10 mouse cellular contexts compared by ENCODE assay signal in the genomic region with DNA sequence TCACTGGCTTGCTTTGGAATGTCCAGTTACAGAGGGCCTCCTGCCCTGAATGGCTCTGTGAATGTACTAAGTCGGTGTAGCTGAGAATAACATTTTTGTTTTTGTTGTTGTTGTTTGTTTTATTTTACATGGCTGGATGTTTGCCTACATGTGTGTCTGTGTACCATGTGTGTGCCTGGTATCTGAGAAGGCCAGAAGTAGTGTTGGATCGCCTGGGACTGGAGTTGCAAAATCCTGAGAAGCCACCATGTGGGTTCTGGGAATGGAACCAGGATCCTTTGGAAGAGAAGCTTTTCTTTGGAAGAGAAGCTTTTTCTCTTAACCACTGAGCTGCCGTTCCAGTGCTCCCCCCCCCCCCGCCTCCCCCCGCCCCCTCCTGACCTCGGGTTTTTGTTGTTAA. TPM values are rescaled to one million over a fixed set of nuclear protein-coding genes. Genes with fewer than 3 reads are reported as not detected.
DNase-seq lines count a peak whose midpoint lies in the region; ATAC-seq and TF ChIP-seq lines count a peak whose summit lies in the region.
"Had no signal": no experiment of that assay in that cellular context is flagged by ENCODE, and none has a peak within 500 bp of the region (broad histone marks: within the 10 kb centered on the region; RNA-seq: fewer than 3 reads in every experiment).

No protein-coding gene starts in this region.

- peak; percentile 24 for DNase-seq in kidney, adult 2 months
- no peak for DNase-seq in kidney, adult 9 months
- DNase-seq in embryonic facial prominence, embryonic 10.5 days (ENCODE audit: low spot score): no peak
- no peak for DNase-seq in gastrocnemius, postnatal 36 days
- DNase-seq in adrenal gland, postnatal 36 days: no peak

- no peak for TF ChIP-seq CTCF in kidney, adult 2 months (conservative IDR thresholded peaks at IDR 0.05; ENCODE audit: insufficient read depth, insufficient read length, low read depth, low read length)

- no peaks in the 10 kb centered on the region for H3K27me3 ChIP-seq in kidney, adult 2 months (replicated peaks; ENCODE audit: control insufficient read depth, insufficient read depth, low read length)
- H3K27me3 ChIP-seq in embryonic facial prominence, embryonic 10.5 days (replicated peaks; ENCODE audit: low read depth, poor library complexity, severe bottlenecking): no peaks in the 10 kb centered on the region
- H3K27me3 ChIP-seq in hindbrain, embryonic 16.5 days (replicated peaks; ENCODE audit: control insufficient read depth, insufficient read depth, low read length): no peaks in the 10 kb centered on the region
- no peaks in the 10 kb centered on the region for H3K27me3 ChIP-seq in midbrain, embryonic 16.5 days (ENCODE audit: control insufficient read depth, insufficient read depth, low read depth, low read length)

- H3K9me3 ChIP-seq in embryonic facial prominence, embryonic 10.5 days: no peaks in the 10 kb centered on the region
- H3K9me3 ChIP-seq in hindbrain, embryonic 16.5 days (ENCODE audit: control insufficient read depth, low read length): no peaks in the 10 kb centered on the region
- H3K9me3 ChIP-seq in midbrain, embryonic 16.5 days (replicated peaks; ENCODE audit: control insufficient read depth, low read length, poor library complexity, severe bottlenecking): no peaks in the 10 kb centered on the region

- peak overlapping the region; percentile 87; the same call in 1 of the 2 replicates for H3K27ac ChIP-seq in kidney, adult 2 months (ENCODE audit: insufficient read depth, low read depth, low read length)
- H3K27ac ChIP-seq in embryonic facial prominence, embryonic 10.5 days (replicated peaks): peak overlapping the region; percentile 97; the same call in 1 of the 2 replicates
- H3K27ac ChIP-seq in hindbrain, embryonic 16.5 days (ENCODE audit: low read depth, low read length): no peak overlapping the region
- H3K27ac ChIP-seq in midbrain, embryonic 16.5 days (ENCODE audit: low read length): no peak overlapping the region

- no peak for ATAC-seq in hindbrain, embryonic 16.5 days
- no peak for ATAC-seq in midbrain, embryonic 16.5 days
- ATAC-seq in erythroid progenitor cell, adult 5-6 weeks (replicated peaks; ENCODE audit: low FRiP score, poor library complexity, severe bottlenecking): no peak

- no peak overlapping the region for H3K4me3 ChIP-seq in kidney, adult 2 months (ENCODE audit: insufficient read depth, low read depth, low read length)
- H3K4me3 ChIP-seq in embryonic facial prominence, embryonic 10.5 days: peak overlapping the region; percentile 96
- peak overlapping the region; percentile 61; the same call in 1 of the 2 replicates for H3K4me3 ChIP-seq in hindbrain, embryonic 16.5 days (ENCODE audit: low read length)
- H3K4me3 ChIP-seq in midbrain, embryonic 16.5 days (ENCODE audit: low read depth, low read length): no peak overlapping the region

- H3K4me1 ChIP-seq in kidney, adult 2 months (ENCODE audit: control insufficient read depth, insufficient read depth, low read length): peaks cover 40% of the 10 kb centered on the region
- H3K4me1 ChIP-seq in embryonic facial prominence, embryonic 10.5 days: peaks cover 79% of the 10 kb centered on the region
- peaks cover 58% of the 10 kb centered on the region for H3K4me1 ChIP-seq in hindbrain, embryonic 16.5 days (ENCODE audit: control insufficient read depth, insufficient read depth, low read depth, low read length)
- H3K4me1 ChIP-seq in midbrain, embryonic 16.5 days (ENCODE audit: control insufficient read depth, insufficient read depth, low read length): peaks cover 50% of the 10 kb centered on the region

- H3K36me3 ChIP-seq in kidney, adult 2 months (ENCODE audit: control insufficient read depth, insufficient read depth, low read length): no peaks in the 10 kb centered on the region
- H3K36me3 ChIP-seq in embryonic facial prominence, embryonic 10.5 days (replicated peaks): peaks cover 20% of the 10 kb centered on the region
- H3K36me3 ChIP-seq in hindbrain, embryonic 16.5 days (ENCODE audit: control insufficient read depth, insufficient read depth, low read length): peaks cover 2% of the 10 kb centered on the region
- 0 out of 2 replicates have a peak, but pooled peaks cover 1% of the 10 kb centered on the region for H3K36me3 ChIP-seq in midbrain, embryonic 16.5 days (ENCODE audit: control insufficient read depth, insufficient read depth, low read length)

- TF ChIP-seq POLR2A in kidney, adult 2 months (IDR thresholded peaks at IDR 0.05; ENCODE audit: low read depth, low read length): no peak

- peak overlapping the region; percentile 81 for H3K4me2 ChIP-seq in hindbrain, embryonic 16.5 days (ENCODE audit: low read length)
- H3K4me2 ChIP-seq in midbrain, embryonic 16.5 days (ENCODE audit: low read length): peak overlapping the region; percentile 76

- intact Hi-C loops in gastrocnemius, postnatal 36 days (cut with DNase I): no loop called here

- WGBS in kidney, adult 2 months: 42% methylated on average over 6 of the region's 6 CpGs
- 38% methylated on average over 6 of the region's 6 CpGs for WGBS in embryonic facial prominence, embryonic 10.5 days
- WGBS in hindbrain, embryonic 16.5 days: 39% methylated on average over 6 of the region's 6 CpGs
- WGBS in midbrain, embryonic 16.5 days: 33% methylated on average over 6 of the region's 6 CpGs

- no peak overlapping the region for H3K9ac ChIP-seq in hindbrain, embryonic 16.5 days (ENCODE audit: low read depth, low read length)
- no peak overlapping the region for H3K9ac ChIP-seq in midbrain, embryonic 16.5 days (ENCODE audit: low read depth, low read length)

RNA-seq across cellular contexts. Expression of a gene that starts 3.7 kb away (rescaled TPM):
- polyA plus RNA-seq in kidney, adult 2 months (2012; rRNA removed): 106 and 110 TPM in 2 replicates
- 90.5 and 98.7 TPM in 2 replicates for polyA plus RNA-seq in embryonic facial prominence, embryonic 10.5 days (2016; fragmentation: Nextera tagmentation; extraction: Ambion mirVana)
- polyA plus RNA-seq in hindbrain, embryonic 16.5 days (2015; fragmentation: Nextera tagmentation; extraction: Ambion mirVana): 176 and 191 TPM in 2 replicates
- polyA plus RNA-seq in midbrain, embryonic 16.5 days (2015; fragmentation: Nextera tagmentation; extraction: Ambion mirVana): 194 and 202 TPM in 2 replicates
- 10 to 100 TPM; 14.2 to 15.4 TPM for total RNA-seq in gastrocnemius, postnatal 36 days (2021)
- 28.9 and 33.5 TPM in 2 replicates for total RNA-seq in erythroid progenitor cell, adult 5-6 weeks (2015; ENCODE audit: low replicate concordance)
- total RNA-seq in erythroid progenitor cell, adult 5-6 weeks (2017; ENCODE audit: low replicate concordance): 14.8 and 57.0 TPM in 2 replicates
- 100 to 1,000 TPM; 103 to 128 TPM for total RNA-seq in adrenal gland, postnatal 36 days (2021)

RNA-seq across cellular contexts. Expression of a gene that starts 20.3 kb away (rescaled TPM):
- polyA plus RNA-seq in kidney, adult 2 months (2012; rRNA removed): 118 and 181 TPM in 2 replicates
- polyA plus RNA-seq in embryonic facial prominence, embryonic 10.5 days (2016; fragmentation: Nextera tagmentation; extraction: Ambion mirVana): 481 and 487 TPM in 2 replicates
- polyA plus RNA-seq in hindbrain, embryonic 16.5 days (2015; fragmentation: Nextera tagmentation; extraction: Ambion mirVana): 252 and 268 TPM in 2 replicates
- polyA plus RNA-seq in midbrain, embryonic 16.5 days (2015; fragmentation: Nextera tagmentation; extraction: Ambion mirVana): 267 and 286 TPM in 2 replicates
- 100 to 1,000 TPM; 349 to 430 TPM for total RNA-seq in gastrocnemius, postnatal 36 days (2021)
- total RNA-seq in erythroid progenitor cell, adult 5-6 weeks (2015; ENCODE audit: low replicate concordance): 324 and 337 TPM in 2 replicates
- 331 and 402 TPM in 2 replicates for total RNA-seq in erythroid progenitor cell, adult 5-6 weeks (2017; ENCODE audit: low replicate concordance)
- 100 to 1,000 TPM; 851 to 921 TPM for total RNA-seq in adrenal gland, postnatal 36 days (2021)

RNA-seq across cellular contexts. Expression of a gene that starts 26.8 kb away (rescaled TPM):
- polyA plus RNA-seq in kidney, adult 2 months (2012; rRNA removed): not detected in 2 replicates
- 0.85 and 1.1 TPM in 2 replicates for polyA plus RNA-seq in embryonic facial prominence, embryonic 10.5 days (2016; fragmentation: Nextera tagmentation; extraction: Ambion mirVana)
- 0.44 and 0.91 TPM in 2 replicates for polyA plus RNA-seq in hindbrain, embryonic 16.5 days (2015; fragmentation: Nextera tagmentation; extraction: Ambion mirVana)
- 0.74 TPM in 1 of 2 replicates, not detected in the other for polyA plus RNA-seq in midbrain, embryonic 16.5 days (2015; fragmentation: Nextera tagmentation; extraction: Ambion mirVana)
- total RNA-seq in gastrocnemius, postnatal 36 days (2021): not detected
- total RNA-seq in erythroid progenitor cell, adult 5-6 weeks (2015; ENCODE audit: low replicate concordance): not detected in 2 replicates
- total RNA-seq in erythroid progenitor cell, adult 5-6 weeks (2017; ENCODE audit: low replicate concordance): not detected in 2 replicates
- total RNA-seq in adrenal gland, postnatal 36 days (2021): not detected
- polyA plus RNA-seq: macrophage had no signal

RNA-seq across cellular contexts. Expression of a gene that starts 36.1 kb away (rescaled TPM):
- 7.1 and 8.5 TPM in 2 replicates for polyA plus RNA-seq in kidney, adult 2 months (2012; rRNA removed)
- polyA plus RNA-seq in embryonic facial prominence, embryonic 10.5 days (2016; fragmentation: Nextera tagmentation; extraction: Ambion mirVana): 22.0 and 24.2 TPM in 2 replicates
- polyA plus RNA-seq in hindbrain, embryonic 16.5 days (2015; fragmentation: Nextera tagmentation; extraction: Ambion mirVana): 14.1 and 16.2 TPM in 2 replicates
- polyA plus RNA-seq in midbrain, embryonic 16.5 days (2015; fragmentation: Nextera tagmentation; extraction: Ambion mirVana): 15.9 and 17.2 TPM in 2 replicates
- 1 to 10 TPM; 5.5 to 5.7 TPM for total RNA-seq in gastrocnemius, postnatal 36 days (2021)
- 8.3 and 13.8 TPM in 2 replicates for total RNA-seq in erythroid progenitor cell, adult 5-6 weeks (2015; ENCODE audit: low replicate concordance)
- total RNA-seq in erythroid progenitor cell, adult 5-6 weeks (2017; ENCODE audit: low replicate concordance): 8.8 and 19.1 TPM in 2 replicates
- 10 to 100 TPM; 20.2 to 26.3 TPM for total RNA-seq in adrenal gland, postnatal 36 days (2021)

RNA-seq across cellular contexts. Expression of a gene that starts 38.1 kb away (rescaled TPM):
- polyA plus RNA-seq in kidney, adult 2 months (2012; rRNA removed): 2.0 TPM in 2 replicates
- 14.0 and 16.0 TPM in 2 replicates for polyA plus RNA-seq in embryonic facial prominence, embryonic 10.5 days (2016; fragmentation: Nextera tagmentation; extraction: Ambion mirVana)
- polyA plus RNA-seq in hindbrain, embryonic 16.5 days (2015; fragmentation: Nextera tagmentation; extraction: Ambion mirVana): 38.2 and 40.7 TPM in 2 replicates
- polyA plus RNA-seq in midbrain, embryonic 16.5 days (2015; fragmentation: Nextera tagmentation; extraction: Ambion mirVana): 36.7 and 43.8 TPM in 2 replicates
- under 1 TPM; 0.31 to 0.64 TPM for total RNA-seq in gastrocnemius, postnatal 36 days (2021)
- not detected in 2 replicates for total RNA-seq in erythroid progenitor cell, adult 5-6 weeks (2015; ENCODE audit: low replicate concordance)
- total RNA-seq in erythroid progenitor cell, adult 5-6 weeks (2017; ENCODE audit: low replicate concordance): not detected in 2 replicates
- total RNA-seq in adrenal gland, postnatal 36 days (2021): 1 to 10 TPM; 2.8 to 3.6 TPM
- total RNA-seq: MEL had no signal

Comparison
In these comparisons a context has a peak if more than half of its experiments do, and no peak if none do; other contexts are left out.
1. H3K27ac ChIP-seq: peak in kidney, adult 2 months (single experiment) and embryonic facial prominence, embryonic 10.5 days (single experiment); none in hindbrain, embryonic 16.5 days (single experiment) and midbrain, embryonic 16.5 days (single experiment).
2. H3K4me3 ChIP-seq: peak in embryonic facial prominence, embryonic 10.5 days (single experiment) and hindbrain, embryonic 16.5 days (single experiment); none in kidney, adult 2 months (single experiment) and midbrain, embryonic 16.5 days (single experiment).